Mouse (Mus musculus): ENCODE data around the gene Polq. TPM values are rescaled to one million over a fixed set of nuclear protein-coding genes. Genes with fewer than 3 reads are reported as not detected.
"Not testable (repeated sequence)": the region's sequence is repeated elsewhere in the genome, so short reads cannot be mapped to it uniquely, and the experiment has no call there.

Gene Polq
- polyA plus RNA-seq, 1 experiment from 2014 or later = 3.4 TPM

DNA sequence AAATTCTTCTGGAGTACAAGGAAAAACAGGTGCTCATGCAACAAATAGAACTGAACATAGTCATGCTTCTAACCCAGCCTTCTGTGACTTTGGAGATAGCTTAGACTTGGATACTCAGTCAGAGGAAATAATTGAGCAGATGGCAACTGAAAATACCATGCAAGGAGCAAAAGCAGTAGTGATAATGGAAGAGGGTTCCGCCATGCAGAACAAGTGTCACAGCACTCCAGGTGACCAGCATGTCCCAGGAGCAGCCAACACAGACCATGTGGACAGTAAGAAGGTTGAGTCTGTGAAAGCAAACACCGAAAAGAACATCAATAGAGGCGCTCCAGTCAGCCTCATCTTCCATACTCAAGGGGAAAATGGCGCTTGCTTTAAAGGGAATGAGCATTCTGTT lies 49.7 kb downstream of the Polq start:
- H3K36me3 ChIP-seq (ENCODE audit: control insufficient read depth, insufficient read depth, low read length) = peaks cover 18% of the 10 kb centered on the region; the same call in 1 of the 2 replicates
- H3K4me2 ChIP-seq (ENCODE audit: low read depth, low read length) = no peak overlapping the region
- no peaks in the 10 kb centered on the region for H3K9me3 ChIP-seq (ENCODE audit: control insufficient read depth, low read length)
- no peaks in the 10 kb centered on the region for H3K4me1 ChIP-seq (ENCODE audit: control insufficient read depth, insufficient read depth, low read length)
- H3K9ac ChIP-seq (ENCODE audit: low read depth, low read length) = no peak overlapping the region
- no peak overlapping the region for H3K4me3 ChIP-seq (ENCODE audit: low read length)
- ATAC-seq = no peak
- H3K27ac ChIP-seq (ENCODE audit: low read length) = no peak overlapping the region
- H3K27me3 ChIP-seq (replicated peaks; ENCODE audit: control insufficient read depth, insufficient read depth, low read length) = no peaks in the 10 kb centered on the region
- 96% methylated on average over 4 of the region's 4 CpGs for whole genome bisulfite sequencing

- Histone ChIP-seq H3K27me3 (replicated peaks; ENCODE audit: control insufficient read depth, insufficient read depth, low read length) (no peaks in the 10 kb centered on the region), H3K4me3 (ENCODE audit: low read length) (no peak overlapping the region), H3K4me1 (ENCODE audit: control insufficient read depth, insufficient read depth, low read length) (no peaks in the 10 kb centered on the region), H3K36me3 (ENCODE audit: control insufficient read depth, insufficient read depth, low read length) (no peaks in the 10 kb centered on the region), H3K9me3 (ENCODE audit: control insufficient read depth, low read length) (no peaks in the 10 kb centered on the region), H3K4me2 (ENCODE audit: low read depth, low read length) (no peak overlapping the region), H3K27ac (ENCODE audit: low read length) (no peak overlapping the region), H3K9ac (ENCODE audit: low read depth, low read length) (no peak overlapping the region)
- no peak for ATAC-seq
- 60% methylated on average over 5 of the region's 5 CpGs for WGBS
Observed at GRCm38 (mm10) chr16:37072354-37072753, 60.8 kb downstream of the Polq start.

DNA sequence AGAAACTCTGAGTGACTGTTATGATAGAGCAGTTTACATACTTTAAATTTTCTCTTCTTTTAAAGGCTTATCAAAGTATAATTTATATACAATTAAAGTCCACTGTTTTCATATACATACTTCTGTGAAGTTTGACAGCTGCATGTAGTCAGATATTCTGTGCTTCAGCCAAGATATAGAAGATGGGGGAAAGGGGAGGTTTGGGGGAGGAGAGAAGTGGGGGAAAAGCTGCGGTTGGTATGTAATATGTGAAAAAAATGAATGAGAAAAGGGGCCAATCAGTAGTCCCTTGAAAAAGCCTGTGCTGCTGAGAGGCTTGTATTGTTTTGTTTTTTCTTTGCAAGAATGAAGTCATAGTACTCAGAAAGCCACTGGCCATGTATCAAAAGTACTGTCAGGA lies 78.1 kb downstream of the Polq start:
- WGBS = 57% methylated on average over 1 of the region's 1 CpGs
- H3K27me3 ChIP-seq (replicated peaks; ENCODE audit: control insufficient read depth, insufficient read depth, low read length) = no peaks in the 10 kb centered on the region
- no peaks in the 10 kb centered on the region for H3K4me1 ChIP-seq (ENCODE audit: control insufficient read depth, insufficient read depth, low read length)
- H3K27ac ChIP-seq (ENCODE audit: low read length) = no peak overlapping the region
- no peak overlapping the region for H3K4me2 ChIP-seq (ENCODE audit: low read depth, low read length)
- H3K9ac ChIP-seq (ENCODE audit: low read depth, low read length) = no peak overlapping the region
- H3K4me3 ChIP-seq (ENCODE audit: low read length) = no peak overlapping the region
- H3K36me3 ChIP-seq (ENCODE audit: control insufficient read depth, insufficient read depth, low read length) = peaks cover 11% of the 10 kb centered on the region; the same call in 1 of the 2 replicates
- ATAC-seq = peak; percentile 53; the same call in 1 of the 2 replicates
- no peaks in the 10 kb centered on the region for H3K9me3 ChIP-seq (ENCODE audit: control insufficient read depth, low read length)

GRCm38 (mm10) chr16:37094169-37094833 lies 82.7 kb downstream of the Polq start:
- no peak for ATAC-seq
- H3K27ac ChIP-seq (ENCODE audit: low read length) = no peak overlapping the region
- WGBS = 73% methylated on average over 4 of the region's 4 CpGs
- H3K36me3 ChIP-seq (ENCODE audit: control insufficient read depth, insufficient read depth, low read length) = 0 out of 2 replicates have a peak, but pooled peaks cover 5% of the 10 kb centered on the region
- H3K9me3 ChIP-seq (ENCODE audit: control insufficient read depth, low read length) = no peaks in the 10 kb centered on the region
- H3K4me1 ChIP-seq (ENCODE audit: control insufficient read depth, insufficient read depth, low read length) = no peaks in the 10 kb centered on the region
- no peaks in the 10 kb centered on the region for H3K27me3 ChIP-seq (replicated peaks; ENCODE audit: control insufficient read depth, insufficient read depth, low read length)
- H3K4me2 ChIP-seq (ENCODE audit: low read depth, low read length) = no peak overlapping the region
- H3K4me3 ChIP-seq (ENCODE audit: low read length) = no peak overlapping the region
- H3K9ac ChIP-seq (ENCODE audit: low read depth, low read length) = no peak overlapping the region

DNA sequence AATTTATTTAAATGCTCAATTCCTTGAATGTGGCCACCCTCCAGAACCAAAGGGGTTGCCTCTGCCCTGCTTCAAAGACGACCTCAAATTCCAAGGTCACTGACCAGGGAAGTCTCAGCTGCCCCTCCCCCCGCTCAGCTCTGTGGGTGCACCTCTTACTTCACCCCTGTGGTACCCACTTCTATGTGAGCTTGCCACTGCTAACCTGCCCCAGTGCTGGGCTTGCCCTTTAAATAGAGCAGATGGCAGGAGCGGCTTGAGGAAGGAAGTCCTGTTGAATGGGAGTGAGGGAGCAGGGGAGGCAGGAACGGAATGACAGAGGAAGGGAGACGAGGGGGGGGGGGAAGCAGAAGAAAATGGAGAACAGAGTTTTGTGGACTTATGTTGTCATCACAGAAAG lies 97.2 kb downstream of the Polq start:
- Histone ChIP-seq H3K36me3 (ENCODE audit: control insufficient read depth, insufficient read depth, low read length) (no peaks in the 10 kb centered on the region), H3K4me2 (ENCODE audit: low read depth, low read length) (no peak overlapping the region), H3K27ac (ENCODE audit: low read length) (no peak overlapping the region), H3K9ac (ENCODE audit: low read depth, low read length) (no peak overlapping the region), H3K4me1 (ENCODE audit: control insufficient read depth, insufficient read depth, low read length) (no peaks in the 10 kb centered on the region), H3K27me3 (replicated peaks; ENCODE audit: control insufficient read depth, insufficient read depth, low read length) (no peaks in the 10 kb centered on the region), H3K4me3 (ENCODE audit: low read length) (no peak overlapping the region), H3K9me3 (ENCODE audit: control insufficient read depth, low read length) (no peaks in the 10 kb centered on the region)
- no peak for ATAC-seq
- 40% methylated on average over 5 of the region's 5 CpGs for WGBS

DNA sequence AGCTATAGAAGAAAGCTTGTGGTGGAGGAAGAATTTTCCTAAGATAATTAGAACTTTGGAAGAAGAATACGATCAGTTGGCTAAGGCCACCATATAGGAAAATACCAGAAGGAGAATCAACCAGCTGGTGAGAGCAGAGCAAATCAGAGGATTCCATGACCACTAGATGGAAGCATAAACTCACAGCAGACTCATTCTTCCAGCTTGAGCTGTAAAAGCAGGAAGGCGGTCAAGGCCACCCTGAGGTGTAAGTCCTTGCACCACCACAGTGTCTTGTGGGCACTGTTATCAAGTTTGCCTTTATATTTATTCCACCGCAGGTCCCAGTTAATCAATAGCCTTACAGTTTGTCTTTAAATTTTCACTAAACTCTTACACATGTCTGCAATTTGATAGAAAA lies 97.7 kb downstream of the Polq start:
- peak; percentile 81 for ATAC-seq
- Histone ChIP-seq H3K27ac (ENCODE audit: low read length) (no peak overlapping the region), H3K27me3 (replicated peaks; ENCODE audit: control insufficient read depth, insufficient read depth, low read length) (no peaks in the 10 kb centered on the region), H3K4me3 (ENCODE audit: low read length) (no peak overlapping the region), H3K36me3 (ENCODE audit: control insufficient read depth, insufficient read depth, low read length) (no peaks in the 10 kb centered on the region), H3K4me1 (ENCODE audit: control insufficient read depth, insufficient read depth, low read length) (no peaks in the 10 kb centered on the region), H3K9ac (ENCODE audit: low read depth, low read length) (no peak overlapping the region), H3K4me2 (ENCODE audit: low read depth, low read length) (no peak overlapping the region), H3K9me3 (ENCODE audit: control insufficient read depth, low read length) (no peaks in the 10 kb centered on the region)
- WGBS = 27% methylated on average over 3 of the region's 3 CpGs

- H3K9me3 ChIP-seq (ENCODE audit: control insufficient read depth, low read length); H3K4me1 ChIP-seq (ENCODE audit: control insufficient read depth, insufficient read depth, low read length); H3K4me2 ChIP-seq (ENCODE audit: low read depth, low read length); ATAC-seq; H3K27ac ChIP-seq (ENCODE audit: low read length); H3K9ac ChIP-seq (ENCODE audit: low read depth, low read length); H3K36me3 ChIP-seq (ENCODE audit: control insufficient read depth, insufficient read depth, low read length); H3K27me3 ChIP-seq (replicated peaks; ENCODE audit: control insufficient read depth, insufficient read depth, low read length); H3K4me3 ChIP-seq (ENCODE audit: low read length): not testable (repeated sequence)
- 88% methylated on average over 1 of the region's 1 CpGs for WGBS
Observed at GRCm38 (mm10) chr16:37125190-37125589, 113.6 kb downstream of the Polq start.

Other genes with a start within 250 kb of the Polq start
- gene Slc15a2, start 226.8 kb upstream of the Polq start, polyA plus RNA-seq (2015; fragmentation: Nextera tagmentation; extraction: Ambion mirVana) = 8.5 and 12.0 TPM in 2 replicates
- 19.1 and 20.6 TPM in 2 replicates for gene Iqcb1, start 183.4 kb upstream of the Polq start, polyA plus RNA-seq (2015; fragmentation: Nextera tagmentation; extraction: Ambion mirVana)
- gene Eaf2, start 136.8 kb upstream of the Polq start, polyA plus RNA-seq (2015; fragmentation: Nextera tagmentation; extraction: Ambion mirVana) = 1.5 and 1.9 TPM in 2 replicates
- 76.8 and 91.0 TPM in 2 replicates for gene Golgb1, start 136.6 kb upstream of the Polq start, polyA plus RNA-seq (2015; fragmentation: Nextera tagmentation; extraction: Ambion mirVana)
- 18.2 and 20.6 TPM in 2 replicates for gene Hcls1, start 76.8 kb upstream of the Polq start, polyA plus RNA-seq (2015; fragmentation: Nextera tagmentation; extraction: Ambion mirVana)
- not detected in 2 replicates for gene Fbxo40, start 21.3 kb upstream of the Polq start, polyA plus RNA-seq (2015; fragmentation: Nextera tagmentation; extraction: Ambion mirVana)

Data from intestine, embryonic 16.5 days (tissue).